Mouse (Mus musculus): ENCODE data around the gene Hhex.

Hhex gene

DNA sequence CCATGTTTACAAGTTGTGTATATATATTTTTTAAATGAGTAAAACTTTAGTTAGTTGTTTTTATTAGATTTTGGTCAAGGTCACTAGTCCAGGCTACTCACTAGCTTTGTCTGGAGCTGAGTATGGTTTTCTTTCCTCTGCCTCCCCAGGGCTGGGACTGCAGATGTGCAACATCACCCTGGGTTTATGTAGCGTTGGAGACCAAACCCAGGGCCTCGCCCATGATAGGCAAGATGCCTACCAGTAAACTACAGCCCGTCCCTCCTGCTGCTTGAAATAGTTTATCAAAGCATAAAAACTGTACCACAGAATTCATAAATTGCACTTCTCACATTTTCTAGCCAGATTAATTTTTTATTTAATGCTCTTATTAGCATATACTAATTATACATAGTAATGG, 14.6 kb downstream of the Hhex start:
- no peak for DNase-seq (ENCODE audit: low spot score)

DNA sequence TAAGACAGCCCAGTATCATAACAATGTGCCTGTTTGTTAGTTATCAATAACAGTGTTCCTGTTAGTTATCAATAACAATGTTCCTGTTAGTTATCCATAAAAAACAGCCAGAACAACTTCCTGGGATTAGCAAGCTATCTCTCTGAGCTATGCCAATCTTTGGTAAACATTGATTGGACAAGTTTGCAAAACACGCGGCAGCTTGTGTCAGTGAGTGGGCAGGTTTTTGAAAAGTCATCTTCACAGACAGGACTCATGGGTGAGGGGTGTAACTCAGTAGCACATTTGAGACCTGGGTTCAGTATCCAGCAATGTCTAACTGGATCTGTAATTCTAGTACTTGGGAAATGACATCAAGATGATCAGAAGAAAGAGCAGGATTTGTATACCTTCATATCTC, 20.9 kb downstream of the Hhex start:
- no peak for DNase-seq (ENCODE audit: low spot score)

DNA sequence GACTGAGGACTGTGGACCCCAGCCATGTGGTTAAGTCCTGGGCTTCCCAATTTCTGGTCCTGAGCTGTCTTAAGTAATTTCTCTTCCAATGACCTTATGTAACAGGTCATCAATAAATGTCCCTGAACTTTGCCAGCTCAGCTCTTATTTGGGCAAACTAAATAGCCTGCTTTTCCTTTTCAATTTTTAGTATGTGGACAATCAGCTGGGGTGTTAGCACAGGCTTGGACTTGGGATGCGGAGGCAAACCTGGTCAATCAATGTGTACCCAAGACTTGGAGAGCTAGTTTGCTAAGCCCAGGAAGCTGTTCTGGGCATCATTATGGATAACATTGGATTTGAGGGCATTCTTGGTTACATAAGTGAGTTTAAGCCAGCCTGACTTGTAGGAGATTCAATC, 21.4 kb downstream of the Hhex start:
- no peak for DNase-seq (ENCODE audit: low spot score)

DNA sequence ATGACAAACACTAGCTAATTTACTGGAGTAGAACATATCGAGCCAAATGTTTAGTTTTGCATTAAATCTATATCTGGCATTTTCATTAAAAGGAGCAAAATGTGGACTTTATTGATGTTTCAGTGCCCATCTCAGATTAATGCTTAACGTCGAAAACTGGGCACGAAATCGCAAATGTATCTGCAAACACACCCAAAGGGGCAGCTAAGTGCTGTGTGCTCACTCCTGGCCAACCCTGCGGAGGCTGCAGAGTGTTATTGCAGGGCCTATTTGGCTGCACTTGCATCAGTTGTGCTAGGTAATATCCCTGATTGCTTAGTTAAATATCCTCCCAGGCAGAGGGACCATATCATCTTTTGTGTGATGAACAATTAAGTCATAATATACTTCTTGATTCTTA, 23.4 kb downstream of the Hhex start:
- no peak for DNase-seq (ENCODE audit: low spot score)

DNA sequence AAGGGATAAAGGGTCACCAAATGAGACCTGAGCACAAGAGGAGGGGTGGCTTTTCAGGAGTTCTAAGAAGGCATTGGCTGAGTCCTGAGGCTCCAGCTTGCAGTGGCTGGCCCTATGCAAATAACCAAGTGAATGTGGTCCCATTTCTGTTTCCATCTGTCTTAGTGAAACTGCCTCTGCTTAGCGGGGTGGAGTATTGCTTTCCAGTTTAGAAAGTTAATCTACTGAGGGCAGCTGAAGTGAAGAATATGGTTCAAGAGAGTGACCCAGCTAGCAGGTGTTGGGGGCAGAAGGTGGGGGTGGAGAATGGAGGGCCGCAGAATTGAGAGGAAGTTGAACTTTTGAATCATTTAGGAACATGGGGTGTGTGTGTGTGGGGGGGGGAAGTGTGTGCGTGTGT, 31.8 kb downstream of the Hhex start:
- DNase-seq (ENCODE audit: low spot score): no peak

DNA sequence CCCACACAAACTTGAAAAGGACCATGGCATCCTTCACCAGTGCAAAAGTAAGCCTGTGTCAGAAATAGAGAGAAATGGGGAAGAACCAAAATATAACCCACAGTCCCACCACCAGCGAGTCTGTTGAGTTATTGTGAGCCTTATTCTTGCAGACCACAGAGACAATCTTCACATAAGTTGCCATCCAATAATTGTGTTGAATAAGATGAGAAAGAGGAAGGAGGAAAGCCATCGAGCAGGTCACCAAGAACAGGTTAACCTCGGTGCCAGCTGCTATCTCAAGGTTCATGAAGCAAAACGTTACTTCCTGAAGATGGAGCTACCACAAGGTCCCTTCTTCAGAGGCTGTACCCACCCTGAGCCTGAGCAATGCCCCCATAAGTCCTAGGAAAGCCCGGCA, 32.4 kb downstream of the Hhex start:
- DNase-seq (ENCODE audit: low spot score): no peak

DNA sequence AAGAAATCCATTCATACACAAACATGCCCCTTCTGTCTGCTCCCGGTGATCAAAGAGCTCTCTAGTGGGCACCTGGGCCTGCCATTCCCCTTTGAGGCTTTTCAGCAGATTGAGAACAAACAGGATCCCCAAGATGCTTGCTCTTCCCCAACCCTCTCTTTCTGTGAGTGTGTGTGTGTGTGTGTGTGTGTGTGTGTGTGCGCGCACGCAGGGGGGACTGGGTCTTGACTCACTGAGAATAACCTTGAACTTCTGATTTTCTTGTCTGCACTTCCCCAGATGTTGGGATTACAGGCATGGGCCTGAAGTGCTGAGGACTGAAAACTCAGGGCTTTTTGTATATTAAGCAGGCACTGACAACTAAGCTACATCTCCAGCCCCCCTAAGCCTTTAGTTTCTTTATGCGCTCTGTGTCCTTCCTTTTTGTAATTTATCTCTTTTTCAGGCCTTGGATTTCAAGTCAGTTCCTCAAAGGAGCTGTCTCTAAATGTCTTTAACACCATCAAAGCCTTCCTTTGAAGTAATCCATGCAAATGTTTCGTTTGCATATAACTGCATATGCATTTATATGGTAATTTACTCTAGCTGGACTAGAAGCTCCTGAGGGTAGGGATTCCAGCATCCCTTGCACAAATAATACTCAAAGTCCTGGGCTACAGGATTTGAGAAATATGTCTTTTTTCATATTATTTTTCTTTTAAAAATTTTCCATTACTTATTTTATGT, 34.4 kb downstream of the Hhex start:
- DNase-seq (ENCODE audit: low spot score): no peak

DNA sequence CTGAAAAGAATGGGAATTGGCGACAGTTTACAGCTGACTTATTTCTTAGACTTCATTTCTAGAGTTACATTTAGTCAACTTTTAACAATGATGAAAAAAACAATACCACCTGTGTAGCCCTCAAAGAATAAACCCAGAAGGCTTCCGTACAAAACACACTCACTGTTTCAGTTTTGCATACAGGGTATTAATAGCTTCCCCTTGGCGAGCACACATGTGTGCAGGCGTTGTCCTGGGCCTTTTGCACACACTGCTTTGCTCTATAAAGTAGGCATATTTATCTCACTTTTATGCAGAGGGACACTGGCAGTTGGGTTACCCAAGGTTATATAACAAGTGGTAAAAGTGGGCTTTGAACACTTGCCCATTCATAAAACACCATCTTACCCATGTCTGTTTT, 37.1 kb downstream of the Hhex start:
- no peak for DNase-seq (ENCODE audit: low spot score)

DNA sequence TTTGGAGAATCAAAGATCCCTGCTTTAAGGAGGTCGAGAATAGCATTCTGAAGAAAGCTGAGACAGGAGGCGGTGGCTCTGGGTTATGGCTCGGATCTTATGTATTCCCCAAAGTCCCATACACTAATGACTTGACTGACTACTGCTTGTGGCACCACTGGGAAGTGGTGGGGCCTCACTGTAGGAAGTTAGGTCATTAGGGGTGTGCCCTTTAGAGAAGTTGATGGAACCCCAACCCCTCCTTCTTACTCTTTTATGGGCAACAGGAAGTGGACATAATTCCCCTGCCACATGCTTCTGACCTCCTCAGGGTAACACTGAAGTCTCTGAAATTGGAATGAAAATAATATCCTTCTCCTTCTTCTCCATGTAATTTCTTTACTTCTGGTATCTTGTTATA, 38.0 kb downstream of the Hhex start:
- no peak for DNase-seq (ENCODE audit: low spot score)

DNA sequence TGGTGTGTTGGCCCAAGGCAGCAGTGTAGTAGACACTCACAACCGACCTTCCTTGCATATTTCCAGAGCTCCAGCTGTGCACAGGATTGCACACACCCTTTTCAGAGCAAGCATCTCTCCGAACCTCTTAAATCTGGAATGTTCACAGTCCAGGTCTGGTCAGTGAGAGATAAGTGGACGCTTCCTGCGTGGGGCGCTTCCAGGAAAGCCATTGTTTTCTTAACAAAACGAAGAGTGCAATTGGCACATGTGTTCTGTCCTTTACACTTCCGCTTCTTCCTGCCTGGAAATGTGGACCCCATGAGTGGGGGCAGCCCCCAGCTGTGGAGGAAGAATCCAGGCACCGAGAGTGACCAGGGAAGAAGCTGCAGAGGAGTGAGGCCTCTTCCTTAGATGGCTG, 47.1 kb downstream of the Hhex start:
- DNase-seq (ENCODE audit: low spot score): no peak

DNA sequence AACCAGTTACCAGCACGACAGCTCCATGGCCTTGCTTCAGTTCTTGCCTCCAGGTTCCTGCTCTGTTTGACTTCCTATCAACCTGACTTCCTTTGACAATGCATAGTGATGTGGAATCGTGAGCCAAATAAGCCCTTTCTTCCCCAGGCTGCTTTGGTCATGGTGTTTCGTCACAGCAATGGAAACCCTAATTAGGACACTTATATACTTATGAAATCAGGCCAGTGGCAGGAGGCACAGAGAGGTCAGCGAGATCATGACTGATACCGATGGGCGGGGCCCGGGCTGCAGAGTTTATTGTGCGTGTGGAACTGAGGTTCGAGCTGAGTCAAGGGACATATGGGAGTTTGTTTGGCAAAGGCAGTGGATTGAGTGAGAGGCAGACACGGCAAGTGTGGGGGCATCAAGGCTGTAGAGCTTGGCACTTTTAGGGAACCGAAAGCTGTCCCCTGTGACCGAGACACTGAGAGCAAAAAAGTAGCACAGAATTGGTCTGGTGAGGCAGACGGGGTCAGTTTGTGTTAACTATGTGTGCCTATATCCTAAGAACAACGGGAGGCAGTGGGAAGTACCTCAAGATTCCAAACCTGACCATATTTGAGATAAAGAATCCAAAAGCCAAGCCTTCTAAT, 48.1 kb downstream of the Hhex start:
- DNase-seq (ENCODE audit: low spot score): no peak

DNA sequence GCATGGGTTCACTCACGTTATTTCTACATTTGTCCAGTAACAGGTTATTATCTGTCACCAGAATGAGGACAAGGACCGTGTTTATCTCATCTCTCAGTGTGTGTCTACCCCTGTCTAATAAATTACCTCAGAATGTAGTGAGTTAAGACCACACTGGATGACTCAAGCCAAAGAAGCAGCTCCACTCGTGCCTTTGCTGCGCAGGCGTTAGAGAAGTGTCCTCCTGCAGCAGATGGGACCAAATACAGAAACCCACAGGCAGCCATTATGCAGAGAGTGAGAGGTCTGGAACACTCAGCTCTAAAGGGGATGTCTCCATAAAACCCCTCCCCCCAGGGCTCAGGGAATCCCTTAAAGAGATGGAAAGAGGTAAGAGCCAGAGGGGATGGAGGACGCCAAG, 50.2 kb downstream of the Hhex start:
- DNase-seq (ENCODE audit: low spot score): no peak

DNA sequence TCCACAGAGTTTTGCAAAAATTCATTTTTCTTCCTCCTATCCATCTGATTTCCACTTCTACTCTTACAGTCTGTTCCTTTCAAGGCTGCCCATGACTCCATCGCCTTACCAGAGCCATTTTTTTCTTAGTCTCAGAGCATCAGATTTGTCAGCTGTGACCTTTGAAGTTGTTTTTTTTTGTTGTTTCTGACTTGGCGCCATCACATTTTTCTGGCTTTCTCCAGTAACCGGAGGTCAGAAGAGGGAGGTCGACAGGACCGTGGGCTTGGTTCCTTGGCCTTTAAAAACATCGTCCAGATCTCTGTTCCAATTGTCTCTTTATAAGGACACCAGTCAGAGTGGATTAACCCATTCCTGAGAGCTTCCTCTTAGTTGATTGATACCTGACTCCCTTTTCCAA, 52.2 kb downstream of the Hhex start:
- DNase-seq (ENCODE audit: low spot score): no peak

DNA sequence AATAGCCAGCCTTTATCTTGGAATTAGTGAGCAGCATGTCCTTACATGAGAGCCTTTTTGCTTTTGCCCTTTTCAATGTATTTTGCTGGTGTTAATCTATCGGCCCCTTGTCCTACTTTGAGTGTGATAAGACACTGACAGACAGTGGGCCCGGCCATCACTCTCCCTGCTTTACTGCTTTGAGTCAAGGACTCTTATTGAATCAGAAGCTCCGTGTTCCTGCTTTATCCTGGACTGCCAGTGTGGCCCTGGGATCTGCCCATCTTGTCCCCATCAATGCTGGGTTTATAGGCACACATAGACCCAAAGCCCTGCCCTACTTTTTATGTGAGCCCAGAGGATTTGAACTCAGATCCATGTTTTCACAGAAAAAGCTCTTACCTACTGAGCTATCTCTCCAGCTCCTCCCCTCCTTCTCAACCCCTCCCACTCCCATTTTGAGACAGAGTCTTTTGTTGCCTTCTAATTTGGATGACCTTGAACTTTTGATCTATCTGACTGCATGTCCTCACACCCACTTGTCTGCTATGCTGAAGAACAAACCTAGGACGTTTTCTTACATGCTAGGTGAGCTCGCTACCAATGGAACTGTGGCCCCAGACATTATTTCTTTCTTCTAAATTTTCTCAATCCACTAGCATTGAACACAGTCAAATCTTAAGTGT, 53.3 kb downstream of the Hhex start:
- no peak for DNase-seq (ENCODE audit: low spot score)

DNA sequence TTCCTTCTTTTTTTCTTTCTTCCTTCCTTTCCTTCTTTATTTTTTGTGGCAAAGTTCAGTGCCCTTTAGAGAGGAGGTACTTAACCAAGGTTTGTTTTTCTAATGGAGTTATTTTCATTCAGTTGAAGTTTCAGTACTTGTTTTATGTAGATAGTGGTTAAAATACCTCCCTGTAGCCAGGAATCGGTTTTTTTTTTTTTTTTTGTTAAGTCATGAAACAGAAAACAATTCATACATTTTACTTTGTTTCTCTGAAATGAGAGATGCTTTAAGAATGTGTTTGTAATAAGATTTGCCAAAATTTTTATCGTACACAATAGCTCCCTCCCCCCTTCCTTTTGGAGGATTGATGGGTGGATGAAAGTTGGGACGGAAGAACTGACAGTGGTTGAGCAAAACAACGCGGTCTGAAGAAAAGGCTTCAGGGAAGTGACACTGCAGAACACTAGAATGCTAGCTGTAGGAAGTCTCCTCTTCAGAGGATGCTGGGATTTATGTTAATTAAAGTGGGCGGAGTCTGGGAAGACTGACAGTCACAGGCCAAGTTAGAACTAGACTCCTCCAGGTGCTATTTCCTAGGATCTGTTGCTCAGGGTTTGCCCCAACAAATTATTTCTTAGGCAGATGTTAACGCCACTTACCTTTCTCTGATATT, 54.1 kb downstream of the Hhex start:
- DNase-seq (ENCODE audit: low spot score): no peak
